Mouse (Mus musculus): ENCODE results near the gene Cnih2. TPM values are rescaled to one million over a fixed set of nuclear protein-coding genes. Genes with fewer than 3 reads are reported as not detected.
"Not testable (repeated sequence)": the region's sequence is repeated elsewhere in the genome, so short reads cannot be mapped to it uniquely, and the experiment has no call there.

The Cnih2 gene
- polyA plus RNA-seq, 1 experiment from 2014 or later, result 2.9 TPM

DNA sequence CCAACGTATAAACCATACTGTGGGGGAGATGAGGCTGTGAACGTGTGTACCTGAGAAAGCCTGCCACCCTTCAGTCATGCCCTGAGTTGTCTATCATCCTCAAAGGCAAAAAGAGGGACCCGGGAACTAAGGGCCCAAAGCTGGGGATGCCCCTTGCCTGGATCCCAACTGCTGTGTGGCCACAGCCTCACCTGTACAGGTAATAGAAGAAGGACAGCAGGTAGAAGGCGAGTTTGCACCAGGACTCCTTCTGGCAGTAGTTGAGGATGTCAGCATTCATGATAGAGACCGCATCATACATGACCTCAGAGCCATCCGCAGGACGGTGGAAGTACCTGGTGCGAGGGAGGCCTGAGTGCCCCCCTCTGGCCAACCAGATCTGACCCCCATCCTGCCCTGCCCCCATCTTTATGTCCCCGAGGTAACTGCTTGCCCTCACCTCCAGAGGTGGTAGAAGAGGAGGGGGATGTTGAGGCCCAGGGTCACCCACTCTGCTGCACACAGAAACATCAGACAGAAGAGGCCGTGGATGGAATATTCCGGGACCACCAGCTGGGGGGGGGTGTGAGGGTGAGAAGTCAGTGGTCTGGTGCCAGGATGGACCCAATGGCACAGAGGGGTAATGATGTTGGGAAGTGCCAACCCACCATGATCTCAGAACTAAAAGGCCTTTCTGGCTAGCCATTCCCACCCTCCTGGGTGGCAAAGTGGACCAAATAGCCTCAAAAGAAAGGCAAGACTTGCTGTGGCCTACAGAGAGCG, 4.7 kb downstream of the Cnih2 start:
- peaks cover 54% of the 10 kb centered on the region for H3K4me1 ChIP-seq (replicated peaks)
- no peaks in the 10 kb centered on the region for H3K9me3 ChIP-seq (replicated peaks)
- H3K27ac ChIP-seq, result no peak overlapping the region
- H3K4me3 ChIP-seq, result no peak overlapping the region
- WGBS, result 67% methylated on average over 12 of the region's 12 CpGs
- H3K4me2 ChIP-seq, result 0 out of 2 replicates have a peak overlapping the region, but pooled peaks have one; percentile 10
- ATAC-seq (replicated peaks; ENCODE audit: insufficient number of reproducible peaks, insufficient read depth, low FRiP score, low read depth), result no peak
- no peak overlapping the region for H3K9ac ChIP-seq
- peaks cover 26% of the 10 kb centered on the region for H3K36me3 ChIP-seq
- peaks cover 15% of the 10 kb centered on the region; the same call in 1 of the 2 replicates for H3K27me3 ChIP-seq

DNA sequence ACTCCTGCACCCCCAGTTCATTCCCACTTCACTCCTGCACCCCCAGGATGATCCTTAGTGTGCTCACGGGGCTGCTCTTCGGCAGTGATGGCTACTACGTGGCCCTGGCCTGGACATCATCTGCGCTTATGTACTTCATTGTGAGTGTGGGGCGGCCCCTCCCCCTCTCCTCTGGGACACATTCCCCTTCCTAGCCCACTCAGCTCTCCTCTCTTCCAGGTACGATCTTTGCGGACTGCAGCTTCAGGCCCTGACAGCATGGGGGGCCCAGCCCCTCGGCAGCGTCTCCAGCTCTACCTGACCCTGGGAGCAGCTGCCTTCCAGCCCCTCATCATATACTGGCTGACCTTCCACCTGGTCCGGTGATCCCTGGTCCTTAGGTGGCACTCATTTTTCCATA, 6.2 kb downstream of the Cnih2 start:
- Histone ChIP-seq H3K4me3 (no peak overlapping the region), H3K36me3 (peaks cover 26% of the 10 kb centered on the region), H3K4me2 (no peak overlapping the region), H3K9me3 (replicated peaks) (no peaks in the 10 kb centered on the region), H3K4me1 (replicated peaks) (peaks cover 45% of the 10 kb centered on the region), H3K27me3 (peaks cover 14% of the 10 kb centered on the region; the same call in 1 of the 2 replicates), H3K27ac (no peak overlapping the region), H3K9ac (no peak overlapping the region)
- WGBS, result 85% methylated on average over 10 of the region's 10 CpGs
- no peak for ATAC-seq (replicated peaks; ENCODE audit: insufficient number of reproducible peaks, insufficient read depth, low FRiP score, low read depth)

DNA sequence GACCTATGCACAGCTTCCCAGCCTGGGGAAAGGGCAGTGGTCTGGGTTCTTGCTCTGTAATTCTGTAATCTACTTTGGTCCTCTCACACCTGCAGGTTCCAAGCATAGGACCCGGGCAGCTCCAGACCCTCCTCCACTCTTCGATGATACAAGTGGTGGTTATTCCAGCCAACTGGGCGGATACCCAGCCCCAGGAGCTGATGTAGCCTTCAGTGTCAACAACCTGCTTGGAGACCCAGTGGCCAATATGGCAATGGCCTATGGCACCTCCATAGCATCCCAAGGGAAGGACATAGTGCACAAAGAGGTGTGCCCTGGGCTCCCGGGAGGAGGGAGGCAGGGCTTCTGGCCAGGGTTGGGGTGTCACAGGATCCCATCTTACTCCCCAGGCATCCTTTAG, 9.0 kb downstream of the Cnih2 start:
- Histone ChIP-seq H3K4me2 (peak overlapping the region; percentile 82), H3K9ac (peak overlapping the region; percentile 74; the same call in 1 of the 2 replicates), H3K4me1 (replicated peaks) (peaks cover 35% of the 10 kb centered on the region), H3K4me3 (peak overlapping the region; percentile 71), H3K27ac (no peak overlapping the region), H3K27me3 (peaks cover 23% of the 10 kb centered on the region), H3K9me3 (replicated peaks) (no peaks in the 10 kb centered on the region), H3K36me3 (peaks cover 26% of the 10 kb centered on the region)
- 88% methylated on average over 4 of the region's 4 CpGs for WGBS
- ATAC-seq (replicated peaks; ENCODE audit: insufficient number of reproducible peaks, insufficient read depth, low FRiP score, low read depth), result no peak

DNA sequence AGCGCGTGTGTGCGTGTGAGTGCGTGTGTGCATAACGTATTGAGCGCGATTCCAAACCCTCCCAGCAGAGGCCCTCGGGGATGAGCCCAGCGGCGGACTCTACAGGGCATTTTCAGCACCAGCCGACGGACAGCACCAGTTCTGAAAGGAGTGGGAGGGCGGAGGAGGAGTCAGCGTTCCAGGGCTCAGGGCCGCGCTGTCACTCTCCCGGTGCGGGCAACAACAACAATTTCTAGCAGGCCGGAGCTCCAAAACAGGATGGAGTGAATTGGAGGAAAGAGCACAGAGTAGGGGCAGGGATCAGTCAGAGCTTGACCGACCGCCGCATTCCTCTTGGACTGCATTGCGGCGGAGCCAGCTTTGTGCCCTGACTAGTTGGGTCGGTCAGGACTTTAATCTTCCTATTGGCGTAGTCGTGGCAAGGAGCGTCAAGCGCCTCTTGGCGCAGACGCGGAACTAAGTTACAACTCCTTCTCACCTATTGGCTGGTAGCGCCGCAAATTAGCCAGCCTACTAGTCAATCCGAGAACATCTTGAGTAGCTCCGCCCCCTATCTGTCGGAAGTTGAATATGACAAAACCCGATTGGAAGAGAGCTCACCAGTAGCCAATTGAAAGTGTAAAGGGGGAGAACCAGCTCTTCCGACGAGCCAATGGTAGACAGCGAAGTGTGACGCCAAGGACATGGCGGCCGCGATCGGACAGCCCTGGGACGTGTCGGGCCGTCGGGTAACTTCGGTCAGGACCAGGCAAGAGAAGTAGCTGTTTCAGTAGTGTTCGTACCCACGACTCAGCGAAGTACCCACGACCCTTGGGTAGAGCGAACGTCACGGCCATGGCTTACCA, 10.2 kb downstream of the Cnih2 start, which contains the start of gene Yif1a:
Yif1a (plus strand) TSS at position 655 of the 845 bp plus-strand sequence.
- peaks cover 29% of the 10 kb centered on the region for H3K4me1 ChIP-seq (replicated peaks)
- H3K27ac ChIP-seq, result peak within 1 kb of the TSS; percentile 82
- under 1% methylated on average over 58 of the region's 58 CpGs for WGBS
- H3K4me2 ChIP-seq, result peak within 1 kb of the TSS; percentile 82
- peaks cover 35% of the 10 kb centered on the region for H3K27me3 ChIP-seq
- peak; percentile 91 for ATAC-seq (replicated peaks; ENCODE audit: insufficient number of reproducible peaks, insufficient read depth, low FRiP score, low read depth)
- peak within 1 kb of the TSS; percentile 74 for H3K9ac ChIP-seq
- peaks cover 25% of the 10 kb centered on the region for H3K36me3 ChIP-seq
- peak within 1 kb of the TSS; percentile 71 for H3K4me3 ChIP-seq
- no peaks in the 10 kb centered on the region for H3K9me3 ChIP-seq (replicated peaks)

GRCm38 (mm10) chr19:5086533-5086932, 11.8 kb downstream of the Cnih2 start:
- 52% methylated on average over 4 of the region's 4 CpGs for WGBS
- not testable (repeated sequence) for ATAC-seq (replicated peaks; ENCODE audit: insufficient number of reproducible peaks, insufficient read depth, low FRiP score, low read depth); H3K9me3 ChIP-seq (replicated peaks); H3K4me3 ChIP-seq; H3K9ac ChIP-seq; H3K27ac ChIP-seq; H3K4me2 ChIP-seq
- H3K36me3 ChIP-seq, result peaks cover 11% of the 10 kb centered on the region
- peaks cover 51% of the 10 kb centered on the region for H3K27me3 ChIP-seq
- peaks cover 29% of the 10 kb centered on the region for H3K4me1 ChIP-seq (replicated peaks)

DNA sequence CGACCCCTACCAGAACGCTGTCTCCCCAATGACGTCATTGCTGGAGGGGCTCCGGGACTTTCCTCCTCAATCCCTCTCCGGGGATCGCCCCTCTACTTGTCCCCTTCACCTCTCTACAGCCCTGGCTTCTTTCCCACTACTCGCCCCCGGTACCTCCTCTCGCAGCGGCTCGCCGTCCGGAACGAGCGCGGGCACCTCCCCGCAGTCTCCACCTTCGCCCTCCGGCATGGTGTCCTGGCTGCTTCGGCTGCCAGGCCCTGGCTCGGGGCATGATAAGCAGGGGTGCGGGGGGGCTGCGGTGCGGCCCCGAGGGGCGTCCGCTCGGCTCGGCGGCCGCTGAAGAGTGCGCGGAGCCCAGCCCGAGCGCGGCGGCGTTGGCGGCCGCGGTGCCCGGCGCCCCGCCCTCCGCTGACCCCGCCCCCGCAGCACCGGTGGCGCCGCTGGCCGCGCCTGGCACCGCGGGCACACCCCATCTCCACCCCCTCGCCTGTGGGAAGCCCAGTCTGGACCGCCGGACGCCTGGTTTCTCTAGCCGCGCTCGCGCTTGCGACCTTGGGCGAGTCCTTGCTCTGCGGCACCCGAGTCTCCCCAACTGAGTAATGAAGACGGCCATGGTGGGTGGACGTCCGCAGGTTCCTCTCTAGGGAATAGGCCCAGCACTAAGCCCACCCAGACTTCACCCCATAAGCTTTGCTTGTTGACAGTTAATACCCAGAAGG, 13.0 kb downstream of the Cnih2 start, which contains the start of gene Tmem151a:
Tmem151a (minus strand) TSS at position 387 of the 719 bp plus-strand sequence.
- no peak for ATAC-seq (replicated peaks; ENCODE audit: insufficient number of reproducible peaks, insufficient read depth, low FRiP score, low read depth)
- peak within 1 kb of the TSS; percentile 60 for H3K4me3 ChIP-seq
- peak within 1 kb of the TSS; percentile 60 for H3K9ac ChIP-seq
- H3K27ac ChIP-seq, result no peak within 1 kb of the TSS
- H3K36me3 ChIP-seq, result 0 out of 2 replicates have a peak, but pooled peaks cover under 1% of the 10 kb centered on the region
- H3K9me3 ChIP-seq (replicated peaks), result no peaks in the 10 kb centered on the region
- peak within 1 kb of the TSS; percentile 94 for H3K4me2 ChIP-seq
- WGBS, result under 1% methylated on average over 69 of the region's 69 CpGs
- H3K4me1 ChIP-seq (replicated peaks), result peaks cover 29% of the 10 kb centered on the region
- peaks cover 63% of the 10 kb centered on the region for H3K27me3 ChIP-seq

DNA sequence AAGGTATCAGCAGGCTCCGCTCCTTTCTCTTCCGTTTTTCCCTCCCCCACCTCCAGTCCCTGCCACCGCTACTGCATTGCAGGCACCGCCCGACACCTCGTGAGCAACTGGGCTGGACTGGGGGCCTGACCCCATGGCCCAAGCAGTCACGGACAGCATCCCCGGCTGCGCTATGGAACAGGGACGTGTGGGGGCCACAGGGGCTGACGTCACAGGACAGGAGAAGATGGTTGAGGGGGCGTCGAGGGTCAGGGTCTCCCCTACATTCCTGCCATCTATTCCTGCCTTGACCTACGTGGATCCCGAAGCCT, 13.5 kb downstream of the Cnih2 start:
- ATAC-seq (replicated peaks; ENCODE audit: insufficient number of reproducible peaks, insufficient read depth, low FRiP score, low read depth), result no peak
- Histone ChIP-seq H3K27ac (no peak overlapping the region), H3K9ac (peak overlapping the region; percentile 60; the same call in 1 of the 2 replicates), H3K9me3 (replicated peaks) (no peaks in the 10 kb centered on the region), H3K4me1 (replicated peaks) (peaks cover 29% of the 10 kb centered on the region), H3K27me3 (peaks cover 68% of the 10 kb centered on the region), H3K4me2 (peak overlapping the region; percentile 94), H3K4me3 (peak overlapping the region; percentile 60), H3K36me3 (no peaks in the 10 kb centered on the region)
- WGBS, result 3% methylated on average over 15 of the region's 15 CpGs

- 47% methylated on average over 3 of the region's 3 CpGs for WGBS
These were observed 14.1 kb downstream of the Cnih2 start for GRCm38 (mm10) chr19:5083961-5084833.

GRCm38 (mm10) chr19:5082596-5082995, 15.7 kb downstream of the Cnih2 start:
- Histone ChIP-seq H3K27ac (no peak overlapping the region), H3K9ac (no peak overlapping the region), H3K36me3 (no peaks in the 10 kb centered on the region), H3K4me1 (replicated peaks) (peaks cover 18% of the 10 kb centered on the region), H3K4me3 (no peak overlapping the region), H3K4me2 (no peak overlapping the region), H3K9me3 (replicated peaks) (no peaks in the 10 kb centered on the region), H3K27me3 (peaks cover 78% of the 10 kb centered on the region)
- 64% methylated on average over 24 of the region's 24 CpGs for WGBS
- no peak for ATAC-seq (replicated peaks; ENCODE audit: insufficient number of reproducible peaks, insufficient read depth, low FRiP score, low read depth)

More at GRCm38 (mm10) chr19:5083961-5084833, 14.1 kb downstream of the Cnih2 start:
- Histone ChIP-seq H3K4me2 (peak overlapping the region; percentile 94), H3K36me3 (no peaks in the 10 kb centered on the region), H3K27me3 (peaks cover 74% of the 10 kb centered on the region), H3K9ac (no peak overlapping the region), H3K4me3 (peak overlapping the region; percentile 60; the same call in 1 of the 2 replicates), H3K4me1 (replicated peaks) (peaks cover 25% of the 10 kb centered on the region), H3K9me3 (replicated peaks) (no peaks in the 10 kb centered on the region), H3K27ac (no peak overlapping the region)
- no peak for ATAC-seq (replicated peaks; ENCODE audit: insufficient number of reproducible peaks, insufficient read depth, low FRiP score, low read depth)

- Histone ChIP-seq H3K27ac (no peak overlapping the region), H3K4me3 (no peak overlapping the region), H3K9ac (no peak overlapping the region), H3K9me3 (replicated peaks) (no peaks in the 10 kb centered on the region), H3K36me3 (no peaks in the 10 kb centered on the region), H3K4me1 (replicated peaks) (peaks cover 13% of the 10 kb centered on the region), H3K27me3 (peaks cover 78% of the 10 kb centered on the region), H3K4me2 (no peak overlapping the region)
- 64% methylated on average over 18 of the region's 18 CpGs for WGBS
- ATAC-seq (replicated peaks; ENCODE audit: insufficient number of reproducible peaks, insufficient read depth, low FRiP score, low read depth), result no peak
These were observed 16.3 kb downstream of the Cnih2 start for GRCm38 (mm10) chr19:5082005-5082404.
